Mouse (Mus musculus) heart, postnatal 0 days (tissue): Measurements from ENCODE around the gene Aif1. TPM values are rescaled to one million over a fixed set of nuclear protein-coding genes. Genes with fewer than 3 reads are reported as not detected.
A peak's percentile ranks its signal among the peaks of the same experiment; 100 is the strongest.

ENCODE experiments used
- ATAC-seq: fragments of 200-750 bp; cut with Nextera tagmentation; 2 replicates; pipeline ENCODE4 v1.8.0; 2017; ENCODE audit warnings: low read depth, moderate number of reproducible peaks, moderate library complexity; ENCODE audit not compliant: insufficient read depth
- DNase-seq: peaks from one replicate; pipeline ENCODE4 v3.0.0-alpha.2; 2016; ENCODE audit warnings: low spot score
- H3K27ac ChIP-seq: fragments of 300-500 bp; sonication (generic); 2 replicates; pipeline ENCODE4 v1.5.1; 2014; ENCODE audit warnings: low read depth, mild to moderate bottlenecking
- H3K27me3 ChIP-seq: fragments of 300-500 bp; sonication (generic); 2 replicates; pipeline ENCODE4 v1.6.1; 2014; ENCODE audit warnings: low read length, mixed read lengths; ENCODE audit not compliant: control insufficient read depth, insufficient read depth
- H3K36me3 ChIP-seq: fragments of 300-500 bp; sonication (generic); replicated peaks from 2 replicates; pipeline ENCODE4 v1.6.1; 2014; ENCODE audit warnings: low read length, mixed read lengths; ENCODE audit not compliant: control insufficient read depth, insufficient read depth
- H3K4me1 ChIP-seq: fragments of 300-500 bp; sonication (generic); 2 replicates; pipeline ENCODE4 v1.6.1; 2014; ENCODE audit warnings: antibody characterized with exemption; ENCODE audit not compliant: control insufficient read depth, insufficient read depth
- H3K4me2 ChIP-seq: fragments of 300-500 bp; sonication (generic); 2 replicates; pipeline ENCODE4 v1.6.1; 2014; ENCODE audit warnings: low read depth, mild to moderate bottlenecking, low read length, moderate library complexity
- H3K4me3 ChIP-seq: fragments of 300-500 bp; sonication (generic); 2 replicates; pipeline ENCODE4 v1.5.1; 2014; ENCODE audit warnings: low read depth, low read length
- H3K9ac ChIP-seq: fragments of 300-500 bp; sonication (generic); replicated peaks from 2 replicates; pipeline ENCODE4 v1.6.1; 2014; ENCODE audit warnings: low read depth, low read length, mixed read lengths
- H3K9me3 ChIP-seq: fragments of 300-500 bp; sonication (generic); replicated peaks from 2 replicates; pipeline ENCODE4 v1.6.1; 2016; ENCODE audit warnings: low read length; ENCODE audit not compliant: control insufficient read depth
- CTCF ChIP-seq: IDR thresholded peaks from 2 replicates; pipeline ENCODE4 v1.5.1; 2016; ENCODE audit warnings: antibody characterized with exemption, control low read depth, low read depth
- EP300 ChIP-seq: IDR thresholded peaks from 2 replicates; pipeline ENCODE4 v1.6.1; 2016; ENCODE audit warnings: antibody characterized with exemption, low read depth
- WGBS: fragments of 180-500 bp; shearing (Covaris S2); extraction: QIAGEN DNeasy Blood & Tissue Kit; methylation state at CpG from one replicate; pipeline ENCODE4 v1.1.7; 2014; 5-methylcytosine and 5-hydroxymethylcytosine counted together
- polyA plus RNA-seq: library from polyadenylated mRNA; unstranded; fragments of >200 nt; fragmentation: Nextera tagmentation; extraction: Ambion mirVana; gene quantifications from 2 replicates; pipeline ENCODE4 v1.2.1, GENCODE M21; 2015
- total RNA-seq: library from RNA; depleted of rRNA; stranded (reverse); fragments of >200 nt; gene quantifications from 2 replicates; pipeline ENCODE4 v1.2.3, GENCODE M21; 2014; ENCODE audit warnings: low replicate concordance

Aif1 gene
- total and polyA plus RNA-seq, 2 experiments from 2014 or later: 1.8 to 7.5 TPM

DNA sequence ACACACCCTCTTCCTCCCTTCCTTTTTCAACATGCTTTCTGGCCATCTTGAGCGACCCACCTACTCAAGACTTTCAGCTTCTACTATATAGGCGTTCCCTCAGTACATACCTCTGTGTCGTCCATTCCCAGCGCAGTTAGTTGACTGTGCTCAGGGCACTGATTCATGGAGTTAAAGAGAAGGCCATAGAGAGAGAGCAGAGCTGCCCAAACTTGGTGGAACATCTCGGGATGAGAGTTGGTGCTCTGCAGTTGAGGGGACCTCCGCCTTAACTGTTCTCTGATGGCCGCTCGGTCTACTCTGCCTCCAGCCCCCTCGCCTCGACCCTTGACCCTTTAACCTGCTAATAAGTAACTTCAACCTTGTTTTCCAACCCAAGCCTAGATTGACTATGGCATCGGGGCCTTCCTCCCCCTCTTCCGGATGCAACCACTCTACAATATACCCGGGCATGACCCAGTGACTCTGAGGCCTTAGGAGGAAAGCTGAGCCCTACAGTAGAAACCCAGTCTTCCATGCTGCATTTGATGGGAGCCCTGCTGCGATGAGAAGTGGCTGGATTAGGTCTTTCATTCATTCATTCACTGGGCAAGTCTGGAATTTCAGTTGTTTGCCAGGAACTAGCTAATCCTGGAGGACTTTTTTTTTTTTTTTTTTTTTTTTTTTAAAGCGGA, 44.2 kb downstream of the Aif1 start, which contains the start of gene Apom:
Gene Apom, minus strand, starts transcription at position 551 of the 674 bp plus-strand sequence.
- no peak within 1 kb of the TSS for H3K4me3 ChIP-seq

GRCm38 (mm10) chr17:35131038-35131437, 44.8 kb downstream of the Aif1 start:
- Histone ChIP-seq H3K36me3 (0 out of 2 replicates have a peak, but pooled peaks cover 13% of the 10 kb centered on the region), H3K9me3 (no peaks in the 10 kb centered on the region), H3K27ac (no peak overlapping the region), H3K9ac (no peak overlapping the region), H3K4me1 (peaks cover 10% of the 10 kb centered on the region), H3K27me3 (no peaks in the 10 kb centered on the region), H3K4me2 (no peak overlapping the region), H3K4me3 (no peak overlapping the region)
- DNase-seq (no peak), ATAC-seq (no peak)
- WGBS: 88% methylated on average over 8 of the region's 8 CpGs
- TF ChIP-seq CTCF (no peak), EP300 (no peak)

More for the DNA sequence above, 44.2 kb downstream of the Aif1 start, which contains the start of gene Apom:
- 78% methylated on average over 15 of the region's 15 CpGs for WGBS
- H3K9ac ChIP-seq: no peak within 1 kb of the TSS
- ATAC-seq: no peak
- H3K4me2 ChIP-seq: no peak within 1 kb of the TSS
- no peaks in the 10 kb centered on the region for H3K9me3 ChIP-seq
- no peak within 1 kb of the TSS for H3K27ac ChIP-seq
- no peak for DNase-seq
- TF ChIP-seq CTCF (no peak), EP300 (no peak)
- peaks cover 10% of the 10 kb centered on the region for H3K4me1 ChIP-seq
- H3K27me3 ChIP-seq: no peaks in the 10 kb centered on the region
- 0 out of 2 replicates have a peak, but pooled peaks cover 13% of the 10 kb centered on the region for H3K36me3 ChIP-seq

DNA sequence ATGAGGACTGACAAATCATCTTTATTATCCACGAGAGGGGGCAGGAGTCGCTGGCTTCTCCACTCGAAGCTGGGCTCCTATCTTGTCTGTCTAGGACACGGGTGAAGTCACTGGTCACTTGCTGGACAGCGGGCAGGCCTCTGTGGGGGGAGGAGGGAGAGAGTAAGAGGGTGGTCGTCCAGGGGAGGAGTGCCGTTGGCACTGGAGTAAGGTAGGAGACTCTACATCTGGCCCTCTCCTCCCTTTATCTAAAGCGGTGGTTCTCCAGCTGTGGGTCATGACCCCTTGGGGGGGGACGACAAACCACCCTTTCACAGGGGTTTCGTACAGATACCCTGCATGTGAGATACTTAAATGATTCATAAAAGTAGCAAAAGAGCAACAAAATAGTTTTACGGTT, 46.9 kb downstream of the Aif1 start:
- no peak for ATAC-seq
- TF ChIP-seq EP300 (no peak), CTCF (no peak)
- Histone ChIP-seq H3K27me3 (no peaks in the 10 kb centered on the region), H3K9me3 (no peaks in the 10 kb centered on the region), H3K4me3 (no peak overlapping the region), H3K36me3 (peaks cover 17% of the 10 kb centered on the region), H3K4me1 (peaks cover 16% of the 10 kb centered on the region), H3K27ac (no peak overlapping the region), H3K9ac (no peak overlapping the region), H3K4me2 (no peak overlapping the region)
- DNase-seq: no peak
- 53% methylated on average over 11 of the region's 11 CpGs for WGBS

GRCm38 (mm10) chr17:35127017-35127416, 48.9 kb downstream of the Aif1 start:
- 58% methylated on average over 13 of the region's 13 CpGs for WGBS
- Histone ChIP-seq H3K4me3 (peak overlapping the region; percentile 64), H3K36me3 (peaks cover 21% of the 10 kb centered on the region), H3K4me2 (peak overlapping the region; percentile 68), H3K9ac (peak overlapping the region; percentile 76), H3K27me3 (no peaks in the 10 kb centered on the region), H3K9me3 (no peaks in the 10 kb centered on the region), H3K4me1 (peaks cover 20% of the 10 kb centered on the region), H3K27ac (peak overlapping the region; percentile 89)
- no peak for DNase-seq
- no peak for TF ChIP-seq EP300
- no peak for ATAC-seq

DNA sequence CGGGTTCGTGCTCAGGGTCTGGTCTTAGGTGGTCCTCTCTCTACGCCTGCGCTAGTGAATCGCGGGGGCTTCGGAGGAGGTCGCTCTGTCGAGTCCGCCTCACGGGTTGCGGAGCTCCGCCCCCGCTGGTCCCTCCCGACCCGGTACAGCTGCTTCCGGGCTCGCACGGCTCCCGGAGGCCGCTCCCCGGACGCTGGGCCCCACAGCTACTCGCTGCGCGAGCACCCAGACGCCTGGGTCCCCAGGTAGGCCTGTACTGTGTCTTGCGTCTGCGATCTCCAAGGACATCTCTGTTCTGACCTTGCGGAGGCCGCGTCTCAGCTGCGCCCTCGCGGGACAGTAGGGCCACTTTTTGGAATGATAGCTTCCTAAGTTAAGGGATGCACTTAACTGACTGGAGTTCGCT, 49.7 kb downstream of the Aif1 start, which contains the start of gene D17H6S53E:
Gene D17H6S53E, plus strand, starts transcription at position 168 of the 406 bp plus-strand sequence.
- Histone ChIP-seq H3K4me1 (peaks cover 20% of the 10 kb centered on the region), H3K9ac (peak within 1 kb of the TSS; percentile 76), H3K27ac (peak within 1 kb of the TSS; percentile 89), H3K36me3 (peaks cover 21% of the 10 kb centered on the region), H3K27me3 (no peaks in the 10 kb centered on the region), H3K4me3 (peak within 1 kb of the TSS; percentile 64), H3K9me3 (no peaks in the 10 kb centered on the region), H3K4me2 (peak within 1 kb of the TSS; percentile 68)
- ATAC-seq (peak; percentile 51), DNase-seq (peak; percentile 55)
- WGBS: under 1% methylated on average over 36 of the region's 36 CpGs
- no peak for TF ChIP-seq EP300
- TF ChIP-seq CTCF: no peak

GRCm38 (mm10) chr17:35125578-35125977, 50.3 kb downstream of the Aif1 start:
- H3K4me2 ChIP-seq: peak overlapping the region; percentile 68
- peak overlapping the region; percentile 89 for H3K27ac ChIP-seq
- peak overlapping the region; percentile 64 for H3K4me3 ChIP-seq
- WGBS: 23% methylated on average over 6 of the region's 6 CpGs
- H3K36me3 ChIP-seq: peaks cover 21% of the 10 kb centered on the region
- peak overlapping the region; percentile 76 for H3K9ac ChIP-seq
- no peaks in the 10 kb centered on the region for H3K9me3 ChIP-seq
- TF ChIP-seq CTCF: no peak
- no peak for TF ChIP-seq EP300
- peaks cover 20% of the 10 kb centered on the region for H3K4me1 ChIP-seq
- DNase-seq (no peak), ATAC-seq (no peak)
- no peaks in the 10 kb centered on the region for H3K27me3 ChIP-seq
